Mouse (Mus musculus) cerebellum, postnatal 25 days (tissue): Measurements from ENCODE around the gene Mto1.
"Not testable (repeated sequence)": the region's sequence is repeated elsewhere in the genome, so short reads cannot be mapped to it uniquely, and the experiment has no call there.

Experiments used
- DNase-seq, 2 experiments: peaks; one replicate each; pipeline ENCODE4 v3.0.0; 2021; ENCODE audit warnings: mixed read lengths in 2 of 2

Mto1 gene

DNA sequence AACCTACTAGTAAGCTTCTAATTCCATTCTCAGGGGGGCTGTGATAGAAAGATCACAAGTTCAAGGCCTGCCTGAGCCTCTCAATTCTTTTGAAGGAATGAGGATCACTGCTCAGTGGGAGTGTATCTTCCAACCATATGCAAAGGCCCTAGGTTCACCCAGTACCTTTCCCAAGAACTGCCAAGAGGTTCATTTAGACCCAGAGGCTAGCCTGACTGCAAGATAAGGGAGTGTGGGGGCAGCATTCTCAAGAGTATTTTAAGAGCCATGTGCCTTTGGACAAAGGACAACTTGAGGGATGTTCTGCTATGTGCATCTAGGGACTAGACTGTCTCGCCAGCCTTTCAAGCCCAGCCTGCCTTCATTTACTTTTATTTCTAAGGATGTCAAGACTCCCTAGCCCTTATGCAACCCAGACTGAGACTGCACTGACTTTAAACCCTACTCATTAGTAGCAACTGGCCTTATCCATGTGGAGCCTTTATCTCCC is 28.6 kb downstream of the Mto1 start:
- DNase-seq, result no peak

GRCm38 (mm10) chr9:78477021-78477551 is 29.1 kb downstream of the Mto1 start:
- DNase-seq, result peak in 1 of 2 experiments; percentile 11

GRCm38 (mm10) chr9:78478009-78478605 is 30.1 kb downstream of the Mto1 start:
- DNase-seq, result not testable (repeated sequence)

GRCm38 (mm10) chr9:78479308-78479707 is 31.3 kb downstream of the Mto1 start:
- DNase-seq, result not testable (repeated sequence)

GRCm38 (mm10) chr9:78480227-78480626 is 32.2 kb downstream of the Mto1 start:
- peak in 1 of 2 experiments; percentile 16 for DNase-seq

DNA sequence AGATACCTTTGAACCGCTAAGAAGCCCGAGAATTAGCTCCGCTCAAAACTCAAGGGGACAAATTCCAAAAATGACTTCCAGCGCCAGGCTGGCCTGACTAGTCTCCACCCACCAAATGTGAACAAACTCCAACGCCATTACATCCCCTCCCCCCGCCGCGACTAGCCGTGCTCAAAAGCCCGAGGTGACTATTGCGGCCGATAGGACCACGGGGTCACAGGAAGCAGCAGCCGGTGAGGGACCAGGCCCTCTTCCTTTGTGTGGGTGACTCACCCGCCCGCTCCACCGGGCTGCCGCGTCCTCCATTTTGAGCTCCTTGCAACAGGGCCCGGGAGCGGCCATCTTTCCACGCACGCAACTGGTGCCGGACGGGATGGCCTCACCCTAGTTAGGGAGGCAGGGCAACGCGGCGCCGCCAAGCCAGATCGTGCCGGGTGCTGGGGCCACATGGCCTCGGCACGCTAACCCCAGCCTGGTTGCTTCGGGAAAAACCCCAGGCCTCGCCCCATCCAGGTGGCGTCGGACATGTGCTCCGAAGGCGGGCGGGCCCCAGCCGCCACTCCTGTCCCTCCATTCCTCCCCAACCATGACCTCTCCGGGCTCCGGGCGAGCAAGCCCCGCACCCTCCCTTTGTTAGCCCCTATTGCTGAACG is 32.8 kb downstream of the Mto1 start:
- peak; percentile 84 for DNase-seq

DNA sequence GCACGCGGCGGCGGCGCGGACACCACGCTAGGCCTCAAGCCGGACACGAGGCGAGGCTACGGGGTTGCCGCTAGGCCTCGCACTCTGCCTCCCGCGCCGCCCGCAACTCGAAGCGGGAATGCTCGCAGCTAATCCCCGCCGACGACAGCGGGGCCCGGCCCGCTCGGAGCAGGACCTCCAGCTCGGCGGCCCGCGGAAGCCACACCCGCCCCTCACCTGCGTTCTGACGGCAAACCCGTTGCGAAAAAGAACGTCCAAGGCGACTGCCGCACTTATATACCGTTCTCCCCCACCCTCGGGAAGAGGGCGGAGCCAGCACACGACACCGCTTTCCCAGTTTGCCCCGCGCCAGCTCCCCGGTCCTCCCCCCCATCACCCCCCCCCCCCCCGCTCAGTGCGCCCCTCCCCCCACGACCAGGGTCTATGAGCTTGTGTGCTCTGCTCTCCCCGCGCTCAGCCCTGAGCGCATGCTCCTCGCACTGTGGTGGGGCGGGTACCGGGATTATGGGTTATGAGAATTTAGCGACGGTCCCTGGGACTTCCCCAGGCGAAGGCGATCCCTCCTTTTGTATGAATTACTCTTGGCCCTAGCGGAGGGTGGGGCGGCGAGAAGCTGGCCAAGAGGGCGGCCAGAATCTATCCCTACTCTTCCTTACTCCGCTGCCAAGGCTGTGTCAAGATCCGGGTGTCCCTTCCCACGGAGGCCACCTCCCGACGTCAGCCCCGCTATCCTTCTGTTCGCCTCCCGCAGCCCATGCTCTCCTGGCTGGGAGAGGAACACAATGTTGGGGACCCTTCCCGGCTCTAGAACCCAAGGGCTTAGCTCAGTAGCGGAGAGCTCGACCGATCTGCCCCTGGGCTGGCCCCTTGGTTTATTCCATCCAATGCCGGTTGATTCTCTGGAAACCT is 33.7 kb downstream of the Mto1 start:
- DNase-seq, result peak; percentile 95 to 96

DNA sequence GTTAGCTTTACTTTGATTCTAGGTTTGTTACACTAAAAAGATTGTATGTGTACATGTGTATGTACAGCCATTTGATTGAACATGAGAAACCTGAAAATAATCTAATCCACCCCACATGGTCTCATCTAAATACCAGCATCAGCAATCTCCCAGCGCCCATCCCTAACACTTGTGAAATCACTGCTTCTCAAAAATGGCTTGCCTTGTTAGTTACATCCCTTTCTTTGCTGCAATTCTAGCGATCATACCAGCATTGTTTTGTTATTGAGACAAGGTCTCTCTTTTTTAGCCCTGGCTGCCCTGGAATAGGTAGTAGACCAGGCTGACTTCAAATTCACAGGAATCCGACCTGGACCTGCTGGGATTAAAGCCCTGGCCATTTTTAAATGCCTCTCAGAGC is 34.4 kb downstream of the Mto1 start:
- DNase-seq, result peak in 1 of 2 experiments; percentile 15

DNA sequence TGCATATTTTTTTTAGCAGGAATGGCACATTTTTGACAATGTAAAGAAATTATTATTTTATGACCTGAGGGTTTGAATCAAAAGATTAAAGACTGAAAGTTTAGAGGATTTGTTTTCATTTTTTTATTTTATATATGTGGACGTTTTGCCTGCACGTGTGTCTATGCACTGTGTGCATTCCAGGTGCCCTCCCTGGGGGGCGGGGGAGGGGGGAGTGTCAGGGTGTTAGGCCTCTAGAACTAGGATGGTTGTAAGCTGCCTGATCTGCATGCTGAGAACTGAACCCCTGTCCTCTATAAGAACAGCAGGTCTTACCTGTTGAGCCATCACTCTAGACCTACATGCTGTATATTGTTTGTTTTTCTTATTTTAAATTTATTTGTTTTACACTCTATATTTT is 36.7 kb downstream of the Mto1 start:
- DNase-seq, result no peak

- DNase-seq, result not testable (repeated sequence)
These were observed 40.0 kb downstream of the Mto1 start for GRCm38 (mm10) chr9:78488021-78488420.

DNA sequence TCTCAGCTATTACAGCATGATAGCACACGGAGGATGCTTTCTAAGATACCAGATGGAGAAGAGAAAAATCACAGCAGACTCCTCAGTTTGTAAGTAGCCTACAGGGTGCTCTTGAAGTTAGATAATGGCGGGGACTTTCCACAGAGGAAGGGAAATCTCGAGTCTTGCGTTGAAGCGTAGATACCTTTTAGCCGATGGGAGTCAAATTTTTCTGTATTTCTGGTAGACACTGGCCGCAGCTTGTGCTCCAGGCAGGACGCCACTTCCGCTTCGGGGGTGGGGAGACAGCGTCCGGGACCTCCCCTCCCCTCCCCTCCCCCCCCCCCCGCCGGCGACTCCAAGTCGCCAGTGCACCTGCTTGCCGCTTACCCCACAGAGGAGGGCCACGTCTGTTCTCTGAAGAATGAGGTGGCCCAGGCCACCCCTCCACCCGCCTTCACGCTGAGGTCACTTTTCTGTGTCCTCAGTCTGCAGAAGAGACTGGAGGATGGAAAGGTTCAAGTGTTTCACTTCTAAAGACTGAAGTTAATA is 40.9 kb downstream of the Mto1 start, which contains the start of gene Eef1a1:
Gene Eef1a1, minus strand, starts transcription at position 262 of the 531 bp plus-strand sequence.
- peak; percentile 59 to 73 for DNase-seq

DNA sequence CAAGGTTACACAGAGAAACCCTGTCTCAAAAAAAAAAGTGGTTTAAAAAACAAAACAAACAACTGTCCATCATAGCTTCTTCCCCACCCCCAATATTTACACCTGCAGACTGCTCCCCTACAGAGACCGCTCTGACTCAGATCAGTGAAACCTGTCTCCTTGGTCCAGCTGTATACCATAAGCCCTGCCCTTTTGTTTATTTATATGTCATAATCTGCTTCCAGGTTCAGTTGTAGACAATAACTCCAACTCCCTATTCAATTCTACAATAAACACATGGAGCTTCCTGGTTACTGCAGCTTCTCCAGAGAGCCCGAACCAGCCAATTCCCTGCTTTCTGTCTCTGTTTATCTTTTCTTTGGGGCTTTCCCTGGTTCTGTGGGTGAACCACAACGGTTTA is 43.2 kb downstream of the Mto1 start:
- DNase-seq, result no peak

DNA sequence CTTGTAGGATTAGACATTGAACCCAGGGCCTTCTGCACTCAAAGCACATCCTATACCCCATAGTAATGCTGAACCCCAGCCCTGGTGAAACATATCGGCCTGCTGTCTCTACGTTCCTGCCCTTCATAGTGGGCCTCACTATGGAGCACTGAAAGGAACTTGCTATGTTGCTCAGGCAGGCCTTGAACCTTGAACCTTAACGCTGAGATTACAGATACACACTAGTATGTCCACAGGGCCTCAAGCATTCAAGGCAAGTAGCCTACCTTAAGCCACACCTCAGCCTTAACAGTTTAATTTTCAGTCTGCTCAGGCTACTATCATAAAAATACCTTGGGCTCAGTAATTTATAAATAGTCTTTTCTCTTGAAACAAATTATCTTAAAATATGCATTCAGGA is 44.2 kb downstream of the Mto1 start:
- DNase-seq, result no peak

GRCm38 (mm10) chr9:78493171-78493570 is 45.2 kb downstream of the Mto1 start:
- no peak for DNase-seq

DNA sequence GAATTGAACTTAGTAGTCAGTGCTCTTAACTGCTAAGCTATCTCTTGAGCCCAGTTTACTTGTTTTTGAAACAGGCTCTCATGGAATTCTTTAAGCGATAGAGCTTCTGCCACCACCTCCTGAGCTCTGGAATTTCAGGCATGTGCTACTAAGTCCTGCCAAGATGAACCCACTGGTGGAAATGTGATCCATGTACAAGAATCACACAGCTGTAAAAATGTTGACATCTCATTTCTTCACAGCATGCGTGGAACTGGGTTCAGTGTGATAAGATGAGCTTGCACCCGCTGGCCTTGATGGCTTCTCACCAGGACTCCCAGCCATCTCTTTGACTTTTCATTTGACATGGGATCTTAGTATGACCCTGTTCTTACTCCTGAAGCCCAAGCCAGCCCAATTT is 52.4 kb downstream of the Mto1 start:
- no peak for DNase-seq

GRCm38 (mm10) chr9:78501284-78501683 is 53.3 kb downstream of the Mto1 start:
- no peak for DNase-seq

GRCm38 (mm10) chr9:78503223-78504079 is 55.4 kb downstream of the Mto1 start:
- DNase-seq, result peak; percentile 34 to 51

GRCm38 (mm10) chr9:78504133-78504532 is 56.1 kb downstream of the Mto1 start:
- DNase-seq, result no peak

DNA sequence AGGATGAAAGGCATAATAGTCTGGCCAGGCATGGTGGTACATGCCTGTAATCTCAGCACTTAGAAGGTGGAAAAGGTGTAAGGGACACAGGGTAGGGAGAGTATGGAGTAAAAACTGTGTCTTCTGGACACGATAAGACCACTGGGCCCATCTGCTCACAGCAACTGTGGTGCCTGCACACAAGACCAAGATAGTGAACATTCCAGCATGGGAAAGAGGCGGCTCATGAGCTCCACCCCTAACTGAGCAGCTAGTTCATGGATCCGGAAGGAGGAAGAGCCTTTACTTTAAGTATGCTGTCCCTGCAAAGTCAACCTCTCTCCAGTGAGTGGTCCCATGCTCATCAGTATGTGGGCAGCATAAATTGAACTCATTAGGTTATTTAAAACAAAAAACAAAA is 56.7 kb downstream of the Mto1 start:
- DNase-seq, result no peak

GRCm38 (mm10) chr9:78505223-78505622 is 57.2 kb downstream of the Mto1 start:
- DNase-seq, result no peak

- no peak for DNase-seq
These were observed 58.2 kb downstream of the Mto1 start for GRCm38 (mm10) chr9:78506002-78506721.
